ENCODE assay signal across 25 mouse cellular contexts in the genomic region with DNA sequence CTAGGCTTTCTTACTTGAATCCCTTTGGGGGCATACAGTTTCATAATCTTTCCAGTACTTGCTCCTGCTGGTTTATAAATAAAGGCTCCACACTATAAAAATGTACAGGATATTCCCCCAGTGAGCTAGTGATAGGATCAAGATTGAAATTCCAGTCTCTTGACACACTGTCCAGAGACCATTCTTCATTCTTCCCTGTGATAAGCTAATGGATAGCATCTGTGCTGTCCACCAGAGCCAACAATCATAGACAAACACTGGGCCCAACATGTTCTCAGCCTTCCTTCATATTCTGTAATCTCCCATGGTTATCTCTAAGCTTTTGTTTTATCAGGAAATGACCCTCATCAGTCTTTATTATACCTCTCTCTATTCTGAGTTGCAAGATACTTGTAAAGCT.
A peak's percentile ranks its signal among the peaks of the same experiment; 100 is the strongest.
DNase-seq lines count a peak whose midpoint lies in the region; ATAC-seq and TF ChIP-seq lines count a peak whose summit lies in the region.
"Had no signal": no experiment of that assay in that cellular context is flagged by ENCODE, and none has a peak within 500 bp of the region (broad histone marks: within the 10 kb centered on the region; RNA-seq: fewer than 3 reads in every experiment).

No protein-coding gene starts in this region.

- H3K36me3 ChIP-seq in embryonic facial prominence, embryonic 12.5 days: no peaks in the 10 kb centered on the region
- H3K36me3 ChIP-seq in embryonic facial prominence, embryonic 10.5 days (replicated peaks): no peaks in the 10 kb centered on the region
- H3K36me3 ChIP-seq in kidney, embryonic 16.5 days (ENCODE audit: insufficient read depth, low read length): no peaks in the 10 kb centered on the region
- H3K36me3 ChIP-seq in embryonic facial prominence, embryonic 14.5 days (ENCODE audit: control insufficient read depth, insufficient read depth, low read length): no peaks in the 10 kb centered on the region
- H3K36me3 ChIP-seq in limb, embryonic 14.5 days (ENCODE audit: control insufficient read depth, insufficient read depth, low read length): no peaks in the 10 kb centered on the region
- H3K36me3 ChIP-seq: forebrain, embryonic 12.5 days; forebrain, embryonic 15.5 days; heart, embryonic 12.5 days; heart, embryonic 15.5 days; hindbrain, embryonic 10.5 days; hindbrain, embryonic 13.5 days had no signal

- ATAC-seq in embryonic facial prominence, embryonic 12.5 days (ENCODE audit: insufficient number of reproducible peaks, insufficient read depth, low FRiP score, low TSS enrichment): peak; percentile 28; the same call in 1 of the 2 replicates
- peak; percentile 80; the same call in 1 of the 2 replicates for ATAC-seq in kidney, embryonic 16.5 days (ENCODE audit: low FRiP score, low TSS enrichment)
- ATAC-seq in embryonic facial prominence, embryonic 14.5 days (ENCODE audit: low read depth): peak; percentile 53; the same call in 1 of the 2 replicates
- peak; percentile 41; the same call in 1 of the 2 replicates for ATAC-seq in limb, embryonic 14.5 days (ENCODE audit: low FRiP score, low read depth)
- ATAC-seq: CD4-positive, CD25-positive, alpha-beta regulatory T cell, adult 4 months; forebrain, embryonic 15.5 days; hindbrain, embryonic 16.5 days had no signal

- H3K27ac ChIP-seq in embryonic facial prominence, embryonic 12.5 days: no peak overlapping the region
- H3K27ac ChIP-seq in embryonic facial prominence, embryonic 10.5 days (replicated peaks): no peak overlapping the region
- H3K27ac ChIP-seq in kidney, embryonic 16.5 days (ENCODE audit: low read length): no peak overlapping the region
- H3K27ac ChIP-seq in embryonic facial prominence, embryonic 14.5 days (replicated peaks; ENCODE audit: low read depth, low read length): no peak overlapping the region
- no peak overlapping the region for H3K27ac ChIP-seq in limb, embryonic 14.5 days (replicated peaks; ENCODE audit: low read depth, low read length)
- H3K27ac ChIP-seq: forebrain, embryonic 12.5 days; forebrain, embryonic 15.5 days; heart, embryonic 15.5 days; hindbrain, embryonic 10.5 days; hindbrain, embryonic 13.5 days had no signal

- no peak for DNase-seq in embryonic facial prominence, embryonic 10.5 days (ENCODE audit: low spot score)
- DNase-seq in kidney, postnatal 10 days: no peak
- peak; percentile 45 for DNase-seq in embryonic facial prominence, embryonic 14.5 days (ENCODE audit: low spot score)
- DNase-seq in limb, embryonic 14.5 days (ENCODE audit: low spot score): no peak
- DNase-seq: adrenal gland, adult 2 months; adrenal gland, postnatal 14 days; cerebellum, adult 11 months; cerebellum, adult 2 months; cerebellum, adult 9-11 months; cerebellum, postnatal 25 days; gastrocnemius, postnatal 25 days; heart, adult 18-20 months; heart, postnatal 10 days; heart, postnatal 36 days had no signal

- H3K27me3 ChIP-seq in embryonic facial prominence, embryonic 12.5 days: no peaks in the 10 kb centered on the region
- H3K27me3 ChIP-seq in embryonic facial prominence, embryonic 10.5 days (replicated peaks; ENCODE audit: low read depth, poor library complexity, severe bottlenecking): no peaks in the 10 kb centered on the region
- H3K27me3 ChIP-seq in kidney, embryonic 16.5 days (ENCODE audit: insufficient read depth, low read length): no peaks in the 10 kb centered on the region
- H3K27me3 ChIP-seq in embryonic facial prominence, embryonic 14.5 days (replicated peaks; ENCODE audit: control insufficient read depth, insufficient read depth, low read length): no peaks in the 10 kb centered on the region
- H3K27me3 ChIP-seq in limb, embryonic 14.5 days (ENCODE audit: control insufficient read depth, insufficient read depth, low read length): no peaks in the 10 kb centered on the region
- H3K27me3 ChIP-seq: forebrain, embryonic 12.5 days; forebrain, embryonic 15.5 days; heart, embryonic 12.5 days; heart, embryonic 15.5 days; hindbrain, embryonic 13.5 days had no signal

- H3K9me3 ChIP-seq in embryonic facial prominence, embryonic 12.5 days: no peaks in the 10 kb centered on the region
- H3K9me3 ChIP-seq in embryonic facial prominence, embryonic 10.5 days: no peaks in the 10 kb centered on the region
- no peaks in the 10 kb centered on the region for H3K9me3 ChIP-seq in kidney, embryonic 16.5 days (ENCODE audit: low read length)
- H3K9me3 ChIP-seq in embryonic facial prominence, embryonic 14.5 days (ENCODE audit: control insufficient read depth, low read length): no peaks in the 10 kb centered on the region
- H3K9me3 ChIP-seq in limb, embryonic 14.5 days (ENCODE audit: control insufficient read depth, low read length): no peaks in the 10 kb centered on the region
- H3K9me3 ChIP-seq: forebrain, embryonic 12.5 days; forebrain, embryonic 15.5 days; heart, embryonic 12.5 days; heart, embryonic 15.5 days; hindbrain, embryonic 10.5 days; hindbrain, embryonic 13.5 days had no signal

- no peak overlapping the region for H3K9ac ChIP-seq in embryonic facial prominence, embryonic 12.5 days
- no peak overlapping the region for H3K9ac ChIP-seq in kidney, embryonic 16.5 days (replicated peaks; ENCODE audit: low read length)
- H3K9ac ChIP-seq in embryonic facial prominence, embryonic 14.5 days (ENCODE audit: low read depth, low read length): no peak overlapping the region
- H3K9ac ChIP-seq in limb, embryonic 14.5 days (ENCODE audit: low read depth, low read length, severe bottlenecking): no peak overlapping the region
- H3K9ac ChIP-seq: forebrain, embryonic 12.5 days; forebrain, embryonic 15.5 days; heart, embryonic 12.5 days; heart, embryonic 15.5 days; hindbrain, embryonic 13.5 days had no signal

- no peak for TF ChIP-seq POLR2A in limb, embryonic 14.5 days (IDR thresholded peaks at IDR 0.05; ENCODE audit: borderline replicate concordance, extremely low read depth, insufficient read depth, insufficient read length)

- no peak overlapping the region for H3K4me3 ChIP-seq in embryonic facial prominence, embryonic 12.5 days
- H3K4me3 ChIP-seq in embryonic facial prominence, embryonic 10.5 days: no peak overlapping the region
- H3K4me3 ChIP-seq in kidney, embryonic 16.5 days (ENCODE audit: low read length): no peak overlapping the region
- no peak overlapping the region for H3K4me3 ChIP-seq in embryonic facial prominence, embryonic 14.5 days (ENCODE audit: low read depth, low read length)
- H3K4me3 ChIP-seq in limb, embryonic 14.5 days (replicated peaks; ENCODE audit: low read length): no peak overlapping the region
- H3K4me3 ChIP-seq: erythroblast, embryonic 14.5 days; forebrain, embryonic 12.5 days; forebrain, embryonic 15.5 days; heart, embryonic 12.5 days; heart, embryonic 15.5 days; hindbrain, embryonic 10.5 days; hindbrain, embryonic 13.5 days had no signal

- H3K4me2 ChIP-seq in embryonic facial prominence, embryonic 12.5 days (replicated peaks): no peak overlapping the region
- no peak overlapping the region for H3K4me2 ChIP-seq in kidney, embryonic 16.5 days (replicated peaks; ENCODE audit: low read depth, low read length)
- H3K4me2 ChIP-seq in embryonic facial prominence, embryonic 14.5 days (ENCODE audit: low read depth, low read length): no peak overlapping the region
- H3K4me2 ChIP-seq in limb, embryonic 14.5 days (replicated peaks; ENCODE audit: low read depth, low read length, severe bottlenecking): no peak overlapping the region
- H3K4me2 ChIP-seq: forebrain, embryonic 12.5 days; forebrain, embryonic 15.5 days; heart, embryonic 12.5 days; heart, embryonic 15.5 days; hindbrain, embryonic 13.5 days had no signal

- no peaks in the 10 kb centered on the region for H3K4me1 ChIP-seq in embryonic facial prominence, embryonic 12.5 days
- no peaks in the 10 kb centered on the region for H3K4me1 ChIP-seq in embryonic facial prominence, embryonic 10.5 days
- no peaks in the 10 kb centered on the region for H3K4me1 ChIP-seq in kidney, embryonic 16.5 days (ENCODE audit: insufficient read depth, low read length)
- no peaks in the 10 kb centered on the region for H3K4me1 ChIP-seq in embryonic facial prominence, embryonic 14.5 days (ENCODE audit: control insufficient read depth, insufficient read depth, low read length)
- H3K4me1 ChIP-seq in limb, embryonic 14.5 days (ENCODE audit: control insufficient read depth, insufficient read depth, low read length): no peaks in the 10 kb centered on the region
- H3K4me1 ChIP-seq: forebrain, embryonic 12.5 days; forebrain, embryonic 15.5 days; heart, embryonic 12.5 days; heart, embryonic 15.5 days; hindbrain, embryonic 10.5 days; hindbrain, embryonic 13.5 days had no signal

Comparison
In these comparisons a context has a peak if more than half of its experiments do, and no peak if none do; other contexts are left out.
1. ATAC-seq: peak in every context shown above with its lines; median percentile 80 in kidney, embryonic 16.5 days; 53 in embryonic facial prominence, embryonic 14.5 days; 41 in limb, embryonic 14.5 days; 28 in embryonic facial prominence, embryonic 12.5 days.